Mouse (Mus musculus): ENCODE measurements around the gene Atp2b1. TPM values are rescaled to one million over a fixed set of nuclear protein-coding genes. Genes with fewer than 3 reads are reported as not detected.
A peak's percentile ranks its signal among the peaks of the same experiment; 100 is the strongest.
"Not testable (repeated sequence)": the region's sequence is repeated elsewhere in the genome, so short reads cannot be mapped to it uniquely, and the experiment has no call there.

The Atp2b1 gene
- total RNA-seq, 2 experiments from 2014 or later: 686 to 734 TPM

DNA sequence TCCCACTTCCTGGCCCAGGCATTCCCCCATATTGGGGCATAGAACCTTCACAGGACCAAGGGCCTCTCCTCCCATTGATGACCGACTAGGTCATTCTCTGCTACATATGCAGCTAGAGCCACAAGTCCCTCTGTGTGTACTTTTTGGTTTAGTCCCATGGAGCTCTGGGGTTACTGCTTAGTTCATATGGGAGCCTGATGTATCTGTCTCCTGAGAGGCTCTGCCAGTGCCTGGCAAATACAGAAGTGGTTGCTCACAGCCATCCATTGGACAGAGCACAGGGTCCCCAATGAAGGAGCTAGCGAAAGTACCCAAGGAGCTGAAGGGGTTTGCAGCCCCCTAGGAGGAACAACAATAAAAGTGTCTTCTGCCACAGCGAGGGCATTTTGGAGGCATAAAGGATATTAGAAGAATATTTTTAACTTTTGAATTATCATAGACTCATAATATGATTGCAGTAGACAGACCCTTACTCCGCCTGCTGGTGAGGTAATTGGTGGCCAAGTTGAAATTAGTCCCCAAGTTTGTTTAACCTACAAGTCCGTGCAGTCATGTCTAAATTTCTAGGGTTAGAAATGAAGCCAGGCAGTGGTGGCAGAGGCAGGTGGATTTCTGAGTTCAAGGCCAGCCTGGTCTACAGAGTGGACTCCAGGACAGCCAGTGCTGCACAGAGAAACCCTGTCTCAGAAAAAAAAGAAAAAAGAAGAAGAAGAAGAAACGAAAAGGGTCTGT lies 81.0 kb downstream of the Atp2b1 start:
- intact Hi-C loops (cut with DNase I): loop anchor here (5.0 kb wide), 1 partner anchor 78 kb away; no protein-coding TSS in a partner anchor
- not testable (repeated sequence) for DNase-seq (ENCODE audit: low spot score in 2 of 2)

DNA sequence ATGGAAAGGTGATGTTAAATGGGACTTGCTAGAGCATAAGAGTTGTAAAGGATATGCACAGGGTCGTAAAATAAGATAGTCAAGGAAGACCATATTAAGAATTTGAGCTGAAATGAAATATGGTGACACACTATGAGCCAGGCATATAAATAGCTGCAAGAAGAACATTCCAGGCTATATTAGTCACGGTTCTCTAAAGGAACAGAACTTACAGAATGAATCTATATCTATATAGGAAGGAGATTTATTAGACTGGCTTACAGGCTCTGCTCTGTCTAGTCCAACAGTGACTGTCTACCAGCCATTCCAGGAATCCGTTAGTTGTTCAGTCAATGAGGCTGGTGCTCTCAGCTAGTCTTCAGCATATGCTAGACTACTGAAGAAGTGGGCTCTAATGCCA lies 90.7 kb downstream of the Atp2b1 start:
- DNase-seq (ENCODE audit: low spot score in 2 of 2): no peak
- intact Hi-C loops (cut with DNase I): no loop called here

DNA sequence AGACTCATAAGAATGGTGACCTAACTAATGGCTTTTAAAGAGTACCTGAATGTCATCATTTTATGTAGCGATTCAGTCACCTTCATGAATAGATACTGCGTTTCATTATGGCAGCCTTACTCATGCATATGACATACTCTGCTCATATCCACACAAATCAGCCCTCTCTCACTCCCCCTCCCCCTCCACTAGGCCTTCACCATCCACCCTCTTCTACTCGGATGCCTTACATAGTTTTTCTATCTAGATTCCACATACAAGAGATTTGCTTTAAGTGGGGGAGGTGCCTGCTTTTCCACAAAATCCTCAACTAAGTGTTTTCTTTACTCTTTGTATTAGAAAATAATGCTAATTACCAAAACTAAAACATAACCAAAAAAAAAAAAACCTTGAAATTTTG lies 96.9 kb downstream of the Atp2b1 start:
- no peak for DNase-seq (ENCODE audit: low spot score in 2 of 2)
- intact Hi-C loops (cut with DNase I): no loop called here

DNA sequence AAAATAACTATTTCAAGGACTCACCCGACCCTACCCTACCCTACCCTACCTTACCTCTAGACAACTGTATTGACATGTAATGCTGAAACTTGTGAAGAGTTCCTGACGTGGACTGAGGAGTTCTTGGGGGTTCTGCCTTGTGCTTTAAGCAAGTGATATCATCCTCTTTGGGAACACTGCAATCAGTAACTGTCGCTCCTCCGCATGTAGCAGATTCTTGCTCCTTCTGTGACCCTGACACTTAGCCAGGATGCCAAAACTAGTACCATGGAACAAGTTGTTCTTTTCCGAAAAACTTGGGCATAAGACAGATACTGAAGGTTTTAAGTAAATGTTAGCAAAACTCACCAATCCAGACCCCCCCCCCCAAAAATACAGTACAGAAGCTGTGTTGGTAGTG lies 97.9 kb downstream of the Atp2b1 start:
- no peak for DNase-seq (ENCODE audit: low spot score in 2 of 2)
- intact Hi-C loops (cut with DNase I): no loop called here

DNA sequence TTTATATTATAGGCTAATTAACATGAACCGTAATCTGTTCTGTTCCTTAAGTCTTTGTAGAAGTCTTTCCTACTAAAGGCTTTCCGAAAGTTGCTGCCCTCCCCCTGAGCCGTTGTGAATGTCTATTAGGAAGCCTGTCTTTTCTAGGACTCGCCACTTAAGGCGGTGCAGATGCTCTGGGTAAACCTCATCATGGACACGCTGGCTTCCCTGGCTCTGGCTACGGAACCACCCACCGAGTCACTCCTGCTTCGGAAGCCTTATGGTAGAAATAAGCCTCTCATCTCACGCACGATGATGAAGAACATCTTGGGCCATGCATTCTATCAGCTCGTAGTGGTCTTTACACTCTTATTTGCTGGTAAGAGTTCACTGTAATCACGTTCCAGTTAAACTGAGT lies 100.5 kb downstream of the Atp2b1 start:
- intact Hi-C loops (cut with DNase I): no loop called here
- no peak for DNase-seq (ENCODE audit: low spot score in 2 of 2)

DNA sequence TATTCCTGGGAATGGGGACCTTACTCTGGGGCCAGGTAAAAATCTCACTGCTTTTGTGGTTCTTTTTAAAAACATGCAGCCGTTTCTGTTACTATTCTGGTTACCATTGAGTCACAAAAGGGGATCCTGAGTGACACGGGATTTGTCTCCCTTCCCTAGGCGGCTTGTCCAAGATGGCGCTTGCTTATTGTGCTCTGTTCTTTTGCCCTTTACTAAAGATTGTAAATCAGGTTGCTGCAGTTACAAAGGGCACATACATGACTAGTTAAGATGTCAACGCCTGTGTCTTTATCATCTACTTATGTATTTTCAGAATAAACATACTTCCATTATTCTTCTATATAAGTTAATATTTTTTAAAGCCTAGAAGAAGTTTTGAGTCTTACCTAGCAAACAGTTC lies 102.8 kb downstream of the Atp2b1 start:
- DNase-seq (ENCODE audit: low spot score in 2 of 2): no peak
- intact Hi-C loops (cut with DNase I): no loop called here

DNA sequence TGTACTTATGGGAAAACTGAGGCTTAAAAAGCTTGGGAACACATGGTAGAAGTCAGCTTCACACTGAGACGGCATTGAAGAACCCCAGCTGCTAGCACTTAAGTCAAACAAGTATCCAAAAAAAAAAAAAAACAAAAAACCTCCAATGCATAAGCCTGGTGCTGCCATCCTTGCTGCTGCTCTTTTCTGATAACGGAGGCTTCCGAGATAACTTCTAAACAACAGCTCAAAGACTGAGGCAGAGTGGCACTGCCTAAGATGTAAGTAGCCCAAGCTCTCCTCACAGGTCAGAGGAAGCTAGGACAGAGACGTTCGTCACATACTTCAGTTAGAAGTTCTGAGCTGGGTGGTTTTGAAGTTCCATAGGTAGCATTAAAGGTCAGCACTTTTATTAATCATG lies 113.3 kb downstream of the Atp2b1 start:
- intact Hi-C loops (cut with DNase I): no loop called here
- DNase-seq (ENCODE audit: low spot score in 2 of 2): no peak

DNA sequence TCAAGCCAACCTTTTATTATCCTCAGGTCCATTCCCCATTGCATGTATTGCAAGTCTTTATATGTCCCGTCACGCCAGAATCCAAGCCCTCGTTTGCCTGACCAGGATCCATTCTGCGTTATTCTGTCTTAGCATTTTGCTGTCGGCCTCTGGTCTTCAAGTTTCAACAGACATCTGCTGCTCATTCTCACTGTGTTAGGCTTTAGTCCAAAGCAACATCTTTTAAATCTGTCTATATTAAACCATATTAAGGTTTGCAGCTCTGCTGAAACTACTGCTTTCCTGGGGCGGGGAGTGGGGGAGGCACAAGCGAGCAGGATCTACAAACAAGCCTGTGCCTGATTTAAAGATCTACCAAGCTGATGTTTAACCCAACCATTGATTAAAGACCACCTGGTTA lies 115.6 kb downstream of the Atp2b1 start:
- intact Hi-C loops (cut with DNase I): loop anchor here (5.0 kb wide), 1 partner anchor 52 kb away; no protein-coding TSS in a partner anchor
- DNase-seq (ENCODE audit: low spot score in 2 of 2): peak in 1 of 2 experiments; percentile 31

DNA sequence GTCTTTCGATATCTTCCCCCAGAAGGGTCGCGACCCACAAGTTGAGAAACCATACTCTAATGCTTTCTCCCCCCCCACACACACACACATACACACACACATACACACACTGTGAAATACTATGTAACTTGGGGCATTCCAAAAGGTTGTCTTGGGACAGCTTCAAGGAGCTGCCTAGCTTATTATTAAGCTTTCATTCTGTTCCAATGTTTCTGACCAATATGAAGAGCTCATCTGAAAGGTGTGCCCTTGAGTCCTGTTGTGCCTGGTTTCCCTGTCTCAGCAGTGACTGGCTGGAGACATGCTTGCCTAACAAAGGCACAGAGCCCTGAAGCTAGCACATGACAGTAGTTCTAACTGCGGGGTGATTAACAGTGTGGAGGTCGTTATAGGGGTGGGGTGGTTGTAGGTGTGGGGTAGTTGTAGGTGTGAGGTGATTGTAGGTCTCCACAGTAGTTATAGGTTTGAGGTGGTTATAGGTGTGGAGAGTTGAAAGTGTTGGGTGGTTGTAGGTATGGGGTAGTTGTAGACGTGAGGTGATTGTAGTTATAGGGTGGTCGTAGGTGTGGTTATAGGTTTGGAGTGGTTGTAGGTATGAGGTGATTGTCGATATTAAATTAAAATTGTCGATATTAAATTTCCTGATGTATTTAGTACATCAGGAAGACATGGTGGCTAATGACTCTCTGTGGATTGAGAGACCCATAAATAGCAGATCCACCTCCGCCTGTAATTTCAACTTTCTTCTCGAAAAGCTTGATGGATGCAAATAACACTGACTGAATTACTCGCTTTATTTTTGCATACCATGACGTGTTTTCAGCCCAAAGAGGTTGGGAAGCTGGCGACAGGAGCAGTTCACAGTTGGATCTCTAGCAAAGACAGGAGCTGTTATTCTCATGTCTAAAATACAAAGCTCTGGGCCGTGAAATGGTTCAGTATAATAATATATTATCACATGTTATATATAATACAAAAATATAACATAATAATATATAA lies 119.9 kb downstream of the Atp2b1 start:
- peak; percentile 42 to 54 for DNase-seq (ENCODE audit: low spot score in 2 of 2)
- intact Hi-C loops (cut with DNase I): loop anchor here (5.0 kb wide), 1 partner anchor 48 kb away; no protein-coding TSS in a partner anchor

DNA sequence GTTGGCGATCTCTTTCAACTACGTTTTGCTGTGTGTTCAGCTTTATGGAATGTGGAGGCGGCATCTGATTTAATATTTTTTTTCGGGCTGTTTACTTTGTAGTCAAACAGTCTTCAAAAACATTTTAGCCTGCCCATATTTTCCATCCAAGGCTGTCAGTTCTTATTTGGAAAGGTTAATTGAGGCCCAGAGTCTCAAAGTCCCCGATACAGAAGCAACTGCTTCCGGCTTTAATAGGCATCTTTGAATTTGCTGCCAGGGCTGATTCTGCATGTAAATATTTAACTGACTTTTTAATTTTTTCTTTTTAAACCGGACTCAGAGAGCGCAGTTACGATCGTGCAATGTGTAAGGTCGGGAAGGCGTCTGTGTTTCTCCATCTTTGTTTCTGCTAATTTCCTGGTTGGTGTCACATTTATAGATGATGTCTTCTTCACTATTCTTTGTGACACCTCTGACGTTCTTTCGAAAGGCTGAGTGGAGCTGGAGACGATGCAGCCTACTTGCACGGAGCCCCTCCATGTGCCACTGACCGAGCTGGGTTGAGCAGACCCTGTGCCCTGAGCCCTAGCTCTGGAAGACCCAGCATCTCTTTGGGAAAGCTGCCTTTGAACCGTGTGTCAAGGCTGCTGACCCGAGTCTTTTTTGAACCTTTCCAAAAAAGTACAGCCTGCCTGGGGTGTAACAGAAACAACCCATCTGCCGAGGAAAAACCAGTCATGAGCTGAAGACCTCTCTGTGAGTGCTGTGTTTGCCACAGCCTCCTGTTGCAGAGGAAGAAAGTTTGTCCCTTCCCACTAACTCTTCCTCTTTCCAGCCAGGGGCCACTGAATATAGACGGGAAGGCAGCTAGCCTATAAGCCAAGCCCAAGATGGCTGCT lies 123.2 kb downstream of the Atp2b1 start:
- no peak for DNase-seq (ENCODE audit: low spot score in 2 of 2)
- intact Hi-C loops (cut with DNase I): no loop called here

DNA sequence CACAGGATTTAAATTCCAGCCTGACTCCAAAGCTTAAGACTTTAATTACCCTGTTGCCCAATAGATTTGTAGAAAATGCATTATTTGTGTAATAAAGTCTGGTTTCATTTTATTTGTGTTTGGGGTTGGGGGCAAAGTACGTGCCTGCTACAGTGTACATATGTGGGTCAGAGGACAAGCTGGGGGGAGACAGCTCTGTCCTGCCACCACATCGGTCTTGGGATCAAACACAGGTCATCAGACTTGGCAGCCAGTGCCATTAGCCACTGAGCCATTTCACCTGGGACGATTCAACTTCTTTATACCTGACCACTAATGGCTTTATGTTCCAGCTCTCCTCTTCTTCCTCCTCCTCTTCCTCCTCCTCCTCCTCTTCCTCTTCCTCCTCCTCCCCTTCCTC lies 124.7 kb downstream of the Atp2b1 start:
- no peak for DNase-seq (ENCODE audit: low spot score in 2 of 2)
- intact Hi-C loops (cut with DNase I): no loop called here

DNA sequence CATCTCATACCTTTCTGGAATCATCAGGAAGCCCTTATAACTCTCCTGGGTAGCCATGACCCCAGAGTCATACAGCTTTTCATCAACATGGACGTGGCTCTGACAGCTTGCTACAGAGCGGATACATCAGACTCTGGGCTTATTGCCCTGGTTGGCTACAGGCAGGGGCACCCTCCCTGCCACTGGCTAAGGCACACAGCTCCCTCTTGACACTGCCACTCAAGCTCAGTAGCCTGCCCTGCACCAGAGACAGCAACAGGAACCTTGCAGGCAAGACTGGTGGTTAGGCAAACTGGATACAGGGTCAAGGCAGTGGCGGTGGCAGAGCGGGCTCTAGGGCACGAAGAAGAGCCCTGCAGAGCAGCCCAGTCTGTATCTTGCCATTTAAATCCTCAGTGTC lies 126.0 kb downstream of the Atp2b1 start:
- no peak for DNase-seq (ENCODE audit: low spot score in 2 of 2)
- intact Hi-C loops (cut with DNase I): no loop called here

DNA sequence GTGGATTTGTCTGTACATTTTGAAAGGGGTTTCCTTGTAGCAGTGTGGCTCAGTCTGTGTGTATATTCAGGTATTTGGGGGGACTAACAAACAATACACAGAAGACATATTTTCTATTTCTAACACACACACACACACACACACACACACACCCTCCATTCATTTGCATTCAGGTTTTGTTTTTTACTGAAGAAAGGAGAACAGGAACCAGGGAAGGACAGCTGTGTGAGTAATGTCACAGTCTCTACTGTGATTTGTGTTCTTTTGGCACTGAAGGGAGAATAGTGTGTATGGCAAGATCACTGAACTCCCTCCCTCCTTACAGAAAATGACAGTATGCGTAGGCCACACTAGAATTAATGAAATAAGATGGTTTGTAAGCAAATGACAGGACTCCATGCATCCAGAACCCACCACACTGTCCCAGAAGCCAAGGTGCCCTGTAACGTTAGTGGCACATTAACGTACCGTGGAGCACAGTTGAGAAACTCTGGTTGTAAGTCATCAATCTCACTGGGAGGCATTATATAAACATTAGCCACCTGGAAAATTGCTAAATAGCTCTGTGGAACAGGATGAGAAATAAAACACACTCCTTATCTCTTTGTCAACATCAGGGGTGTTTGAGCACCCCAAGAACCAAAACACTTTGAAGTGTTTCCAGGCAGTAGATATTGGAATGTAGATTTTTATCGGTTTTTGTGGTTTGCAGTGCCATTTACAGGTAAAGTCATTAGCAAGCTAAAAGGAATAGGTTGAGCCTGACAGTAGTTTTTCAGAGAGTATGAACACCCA lies 132.7 kb downstream of the Atp2b1 start:
- intact Hi-C loops (cut with DNase I): no loop called here
- DNase-seq (ENCODE audit: low spot score in 2 of 2): no peak

DNA sequence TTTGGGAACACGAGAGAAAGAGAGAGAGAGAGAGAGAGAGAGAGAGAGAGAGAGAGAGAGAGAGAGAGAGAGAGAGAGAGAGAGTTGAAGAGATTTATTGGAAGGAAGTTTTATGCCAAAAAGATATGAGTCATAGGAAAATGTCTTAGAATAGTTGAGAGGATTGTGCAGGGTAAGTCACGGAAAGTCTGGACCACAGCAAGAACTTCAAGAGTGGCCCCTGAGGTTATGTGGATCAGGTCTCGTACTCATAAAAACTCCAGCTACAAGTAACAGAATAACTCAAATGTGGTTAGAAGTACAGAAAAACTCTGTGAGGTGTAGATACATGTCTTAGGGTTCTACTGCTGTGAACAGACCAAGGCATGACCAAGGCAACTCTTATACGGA lies 133.3 kb downstream of the Atp2b1 start:
- intact Hi-C loops (cut with DNase I): no loop called here
- DNase-seq (ENCODE audit: low spot score in 2 of 2): no peak

DNA sequence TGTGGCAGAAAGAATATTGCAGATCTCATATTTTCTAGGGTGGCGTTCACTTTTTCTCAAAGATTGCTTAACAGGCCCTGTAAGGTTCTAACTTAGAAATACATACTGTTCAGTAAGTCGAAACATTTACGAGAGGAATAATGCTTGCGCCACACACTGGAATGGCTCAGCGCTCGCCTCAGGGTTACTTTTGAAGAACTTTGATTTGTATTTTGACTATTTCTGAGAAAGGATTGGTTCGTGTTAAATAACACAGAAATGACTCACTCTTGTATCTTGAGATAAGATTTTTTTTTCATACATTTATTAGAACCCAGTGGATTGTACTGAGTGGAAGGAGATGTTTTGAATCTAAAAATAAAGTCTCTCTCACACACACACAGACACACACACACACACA lies 135.9 kb downstream of the Atp2b1 start:
- intact Hi-C loops (cut with DNase I): no loop called here

DNA sequence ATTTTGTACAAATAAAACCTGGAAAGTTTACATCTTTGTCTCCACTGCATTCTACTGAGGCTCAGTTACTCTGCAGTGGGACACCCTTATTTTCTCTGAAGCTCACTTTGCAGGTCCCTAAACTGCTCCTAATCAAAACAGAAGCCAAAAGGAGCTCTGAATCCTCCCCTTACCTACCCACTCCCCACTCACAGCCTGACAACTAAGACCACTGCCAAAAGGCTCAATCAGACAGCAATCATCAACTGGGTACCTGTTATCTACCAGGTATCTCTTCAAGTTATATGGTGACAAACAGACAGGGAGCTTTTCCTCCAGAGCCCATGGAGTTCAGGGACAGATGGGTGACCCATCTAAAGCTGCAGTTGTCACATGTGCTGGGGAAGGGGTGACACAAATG lies 138.9 kb downstream of the Atp2b1 start:
- intact Hi-C loops (cut with DNase I): no loop called here
- no peak for DNase-seq (ENCODE audit: low spot score in 2 of 2)

More for the DNA sequence above, 135.9 kb downstream of the Atp2b1 start:
- DNase-seq (ENCODE audit: low spot score in 2 of 2): no peak

DNA sequence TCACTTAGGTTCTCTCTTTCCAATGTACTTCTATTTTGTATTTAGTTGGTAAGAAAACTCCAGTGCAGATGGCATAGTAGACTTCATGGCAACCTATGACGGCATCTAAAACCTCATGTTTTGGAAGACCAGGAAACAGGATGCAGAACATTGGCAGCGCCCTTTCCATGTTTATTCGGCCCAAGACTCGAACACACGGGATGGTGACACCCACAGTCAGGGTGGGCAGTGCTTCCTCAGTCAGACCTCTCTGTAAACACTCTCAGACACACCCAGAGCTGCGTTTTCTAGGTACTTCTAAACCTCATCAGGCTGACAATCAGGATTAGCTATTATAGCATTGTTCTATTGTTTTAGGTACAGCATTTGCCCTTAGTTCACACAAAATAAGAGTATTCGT lies 146.4 kb downstream of the Atp2b1 start:
- no peak for DNase-seq (ENCODE audit: low spot score in 2 of 2)
- intact Hi-C loops (cut with DNase I): no loop called here

DNA sequence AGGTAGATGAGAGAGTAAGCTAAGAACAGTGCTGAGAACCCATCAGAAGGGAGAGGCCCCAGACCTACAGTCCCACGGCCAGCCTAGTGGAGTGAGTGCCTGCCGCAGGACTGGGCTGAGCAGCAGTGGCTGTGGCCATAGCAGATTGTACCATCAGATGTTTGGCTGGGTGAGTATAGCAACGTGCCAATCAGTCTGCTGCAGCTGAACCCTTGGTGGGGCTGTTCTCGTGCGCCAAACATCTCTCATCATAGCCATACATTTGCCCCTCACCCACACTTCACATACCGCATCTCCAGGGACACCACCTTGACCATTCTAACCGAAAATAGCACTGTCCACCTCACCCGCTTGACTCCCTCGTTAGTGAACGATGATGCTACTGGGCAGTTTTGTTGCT lies 147.2 kb downstream of the Atp2b1 start:
- intact Hi-C loops (cut with DNase I): no loop called here
- DNase-seq (ENCODE audit: low spot score in 2 of 2): no peak

DNA sequence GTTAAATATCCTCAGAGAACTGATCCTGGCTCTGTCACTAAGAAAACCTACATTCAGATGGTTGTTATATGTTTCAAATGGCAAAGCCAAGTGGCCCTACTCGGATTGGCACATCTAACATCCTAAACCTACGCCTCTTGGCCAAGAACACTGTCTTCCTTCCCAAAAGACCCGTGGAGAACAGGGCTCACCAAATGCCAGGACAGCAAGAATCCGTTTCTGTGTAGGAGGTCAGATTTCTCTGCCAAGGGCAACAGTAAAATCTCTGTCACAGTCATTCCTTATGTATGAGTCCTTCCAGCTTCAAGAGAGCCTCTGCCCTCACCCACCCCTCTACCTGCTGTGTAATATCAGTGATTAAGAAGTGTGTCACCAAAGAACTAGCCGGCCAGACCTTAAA lies 148.3 kb downstream of the Atp2b1 start:
- no peak for DNase-seq (ENCODE audit: low spot score in 2 of 2)
- intact Hi-C loops (cut with DNase I): no loop called here
